Mouse (Mus musculus) kidney, adult 2 months (tissue): ENCODE data around the gene Olfr71.

Experiments
- CTCF ChIP-seq: fragments of 200-500 bp; conservative IDR thresholded peaks from 2 replicates; pipeline ENCODE4 v1.5.1; 2011; ENCODE audit warnings: low read depth, mild to moderate bottlenecking, control low read depth, low read length, moderate library complexity, mixed read lengths; ENCODE audit not compliant: insufficient read depth, insufficient read length
- POLR2A ChIP-seq: fragments of 200-500 bp; IDR thresholded peaks from one replicate; pipeline ENCODE4 v1.6.1; 2011; ENCODE audit warnings: low read depth, low read length, control low read depth

DNA sequence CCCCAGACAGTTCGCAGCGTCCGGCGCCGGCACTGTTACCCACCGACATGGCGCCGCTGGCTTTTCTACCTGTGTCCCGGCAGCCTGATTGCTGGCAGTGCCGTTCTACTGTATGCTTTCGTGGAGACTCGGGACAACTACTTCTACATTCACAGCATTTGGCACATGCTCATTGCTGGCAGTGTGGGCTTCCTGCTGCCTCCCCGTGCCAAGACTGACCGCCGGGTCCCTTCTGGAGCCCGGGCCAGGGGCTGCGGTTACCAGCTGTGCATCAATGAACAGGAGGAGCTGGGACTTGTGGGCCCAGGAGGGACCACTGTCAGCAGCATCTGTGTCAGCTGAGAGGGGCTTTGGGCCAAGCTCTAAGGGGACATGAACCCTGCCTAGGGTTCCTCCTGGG is 20.0 kb downstream of the Olfr71 start:
- TF ChIP-seq CTCF (no peak), POLR2A (no peak)
